Mouse (Mus musculus) kidney, embryonic 14.5 days (tissue): ENCODE data around the gene Cfap77. TPM values are rescaled to one million over a fixed set of nuclear protein-coding genes. Genes with fewer than 3 reads are reported as not detected.
A peak's percentile ranks its signal among the peaks of the same experiment; 100 is the strongest.
"Not testable (repeated sequence)": the region's sequence is repeated elsewhere in the genome, so short reads cannot be mapped to it uniquely, and the experiment has no call there.

Experiments used
- ATAC-seq: fragments of 200-750 bp; cut with Nextera tagmentation; 2 replicates; pipeline ENCODE4 v1.8.0; 2017; ENCODE audit warnings: moderate number of reproducible peaks, mild to moderate bottlenecking, moderate TSS enrichment, moderate library complexity; ENCODE audit not compliant: low FRiP score, low TSS enrichment
- H3K27ac ChIP-seq: fragments of 300-500 bp; sonication (generic); 2 replicates; pipeline ENCODE4 v1.5.1; 2014; ENCODE audit warnings: low read depth, mild to moderate bottlenecking, low read length, moderate library complexity, mixed read lengths
- H3K27me3 ChIP-seq: fragments of 300-500 bp; sonication (generic); 2 replicates; pipeline ENCODE4 v1.6.1; 2014; ENCODE audit warnings: mild to moderate bottlenecking, low read length; ENCODE audit not compliant: control insufficient read depth, insufficient read depth
- H3K36me3 ChIP-seq: fragments of 300-500 bp; sonication (generic); 2 replicates; pipeline ENCODE4 v1.6.1; 2014; ENCODE audit warnings: low read length, mixed read lengths; ENCODE audit not compliant: control insufficient read depth, insufficient read depth
- H3K4me1 ChIP-seq: fragments of 300-500 bp; sonication (generic); 2 replicates; pipeline ENCODE4 v1.6.1; 2014; ENCODE audit warnings: low read length, mixed read lengths; ENCODE audit not compliant: control insufficient read depth, insufficient read depth
- H3K4me2 ChIP-seq: fragments of 300-500 bp; sonication (generic); replicated peaks from 2 replicates; pipeline ENCODE4 v1.6.1; 2014; ENCODE audit warnings: low read depth, mild to moderate bottlenecking, low read length
- H3K4me3 ChIP-seq: fragments of 300-500 bp; sonication (generic); 2 replicates; pipeline ENCODE4 v1.5.1; 2014; ENCODE audit warnings: mild to moderate bottlenecking, low read length
- H3K9ac ChIP-seq: fragments of 300-500 bp; sonication (generic); 2 replicates; pipeline ENCODE4 v1.6.1; 2014; ENCODE audit warnings: low read depth, mild to moderate bottlenecking, low read length, moderate library complexity
- H3K9me3 ChIP-seq: fragments of 300-500 bp; sonication (generic); 2 replicates; pipeline ENCODE4 v1.6.1; 2016; ENCODE audit warnings: low read length; ENCODE audit not compliant: control insufficient read depth
- WGBS: fragments of 180-500 bp; shearing (Covaris S2); extraction: QIAGEN DNeasy Blood & Tissue Kit; methylation state at CpG from one replicate; pipeline ENCODE4 v1.1.7; 2014; 5-methylcytosine and 5-hydroxymethylcytosine counted together
- polyA plus RNA-seq: library from polyadenylated mRNA; unstranded; fragments of >200 nt; fragmentation: Nextera tagmentation; extraction: Ambion mirVana; gene quantifications from 2 replicates; pipeline ENCODE4 v1.2.1, GENCODE M21; 2014

Cfap77 gene
- 0.37 and 0.51 TPM in 2 replicates for polyA plus RNA-seq

DNA sequence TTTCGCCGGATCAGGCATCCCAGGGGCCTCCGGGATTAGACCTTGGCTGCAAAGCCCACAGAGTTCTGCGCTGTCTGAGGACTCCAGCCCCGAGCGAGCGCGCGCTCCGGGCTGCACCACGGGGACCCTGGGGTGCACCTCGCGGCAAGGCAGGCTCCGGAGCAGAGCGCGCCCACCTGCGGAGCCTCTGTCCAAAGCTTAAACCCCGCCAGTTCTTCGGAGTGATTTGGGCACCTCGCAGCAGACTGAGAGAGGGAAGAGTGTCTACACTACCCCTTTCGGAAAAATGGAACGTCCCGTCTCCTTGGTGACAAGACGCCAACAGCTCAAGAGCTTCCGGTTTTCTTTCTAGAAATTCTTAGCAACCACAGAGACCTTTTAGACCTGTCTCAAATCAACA lies at the start of gene Cfap77:
Gene Cfap77 (minus strand): TSS at position 76 of the 400 bp plus-strand sequence.
- Histone ChIP-seq H3K4me3 (peak within 1 kb of the TSS; percentile 45), H3K9me3 (no peaks in the 10 kb centered on the region), H3K36me3 (no peaks in the 10 kb centered on the region), H3K27me3 (peaks cover 9% of the 10 kb centered on the region), H3K9ac (peak within 1 kb of the TSS; percentile 58), H3K4me2 (peak within 1 kb of the TSS; percentile 86), H3K27ac (no peak within 1 kb of the TSS), H3K4me1 (peaks cover 9% of the 10 kb centered on the region)
- WGBS: 1% methylated on average over 25 of the region's 25 CpGs
- ATAC-seq: peak; percentile 56

DNA sequence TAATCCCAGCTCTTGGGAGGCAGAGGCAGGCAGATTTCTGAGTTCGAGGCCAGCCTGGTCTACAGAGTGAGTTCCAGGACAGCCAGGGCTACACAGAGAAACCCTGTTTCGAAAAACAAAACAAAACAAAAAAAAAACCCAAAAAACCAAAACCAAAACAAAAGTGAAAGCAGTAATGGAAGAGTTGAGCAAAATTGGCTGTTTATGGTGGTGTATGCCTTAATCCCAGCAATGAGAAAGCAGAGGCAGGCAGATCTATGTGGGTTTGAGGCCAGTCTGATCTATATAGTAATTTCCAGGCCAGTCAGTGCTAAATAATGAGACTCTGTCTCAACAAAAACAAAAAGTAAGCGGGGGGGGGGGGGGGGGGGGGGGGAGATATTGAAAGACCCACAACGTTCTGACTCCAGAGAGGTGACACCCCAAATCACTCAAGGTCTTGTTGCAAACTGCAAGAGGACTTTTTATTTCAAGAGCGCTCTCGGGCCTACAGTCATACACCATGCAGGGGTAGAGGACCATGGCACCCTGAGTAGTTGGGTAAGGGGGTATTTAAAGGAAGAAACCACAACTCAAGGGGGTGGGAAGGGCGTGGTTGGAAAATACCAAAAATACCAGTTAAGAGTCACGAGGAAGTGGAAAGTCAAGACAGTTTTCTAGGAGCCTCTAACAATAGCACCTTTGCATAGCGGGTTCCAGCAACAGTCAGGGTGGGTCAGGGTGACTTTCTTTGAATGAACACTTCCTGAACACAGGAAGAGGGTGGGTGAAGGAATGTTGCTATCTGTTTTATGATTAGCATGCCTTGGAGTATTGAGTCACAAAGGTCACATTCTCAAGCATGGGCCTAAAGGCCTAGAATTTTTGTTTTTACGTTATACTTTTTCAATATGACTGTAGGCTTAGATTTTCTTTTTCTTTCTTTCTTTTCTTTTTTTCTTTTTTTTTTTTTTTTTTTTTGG lies 47.8 kb upstream of the Cfap77 start:
- not testable (repeated sequence) for H3K27ac ChIP-seq, H3K9me3 ChIP-seq, ATAC-seq, H3K9ac ChIP-seq, H3K4me1 ChIP-seq, H3K4me2 ChIP-seq, H3K4me3 ChIP-seq, H3K27me3 ChIP-seq, H3K36me3 ChIP-seq
- WGBS: 82% methylated on average over 9 of the region's 10 CpGs

DNA sequence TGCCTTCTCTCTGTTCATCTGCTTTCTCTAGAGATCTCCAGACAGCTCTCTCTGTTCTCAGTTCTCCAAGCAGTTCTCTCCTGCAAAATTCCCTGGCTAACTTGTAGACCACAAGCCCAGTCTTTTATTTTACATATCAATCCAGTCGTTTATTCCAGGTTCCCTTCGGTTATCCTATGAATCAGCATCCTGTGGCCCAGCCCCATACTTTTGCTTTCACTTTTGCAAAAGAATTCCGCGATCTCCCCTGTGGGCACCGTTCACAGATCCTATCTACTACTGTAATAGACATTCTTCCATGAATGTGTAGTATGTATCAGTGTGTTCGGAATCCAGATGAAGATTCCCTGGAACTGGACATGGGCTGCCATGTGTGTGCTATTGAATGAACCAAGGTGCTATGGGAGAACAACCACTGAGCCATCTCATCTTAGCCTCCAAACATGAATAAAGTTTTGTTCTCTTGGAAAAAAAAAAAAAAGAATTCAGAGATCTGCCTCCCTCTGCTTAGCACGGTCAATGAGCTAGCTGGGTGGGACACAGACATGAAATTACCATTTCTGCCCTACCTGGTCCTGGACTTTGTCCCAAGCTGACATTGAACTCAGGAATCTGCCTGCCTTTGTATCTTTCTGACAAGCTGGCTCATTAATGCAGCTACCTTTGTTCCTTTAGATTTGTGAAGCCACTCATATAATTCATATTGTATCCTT lies 46.1 kb upstream of the Cfap77 start:
- Histone ChIP-seq H3K4me3 (no peak overlapping the region), H3K4me2 (no peak overlapping the region), H3K27ac (no peak overlapping the region), H3K9me3 (no peaks in the 10 kb centered on the region), H3K4me1 (no peaks in the 10 kb centered on the region), H3K27me3 (no peaks in the 10 kb centered on the region), H3K36me3 (no peaks in the 10 kb centered on the region), H3K9ac (no peak overlapping the region)
- 72% methylated on average over 7 of the region's 7 CpGs for WGBS
- ATAC-seq: no peak

DNA sequence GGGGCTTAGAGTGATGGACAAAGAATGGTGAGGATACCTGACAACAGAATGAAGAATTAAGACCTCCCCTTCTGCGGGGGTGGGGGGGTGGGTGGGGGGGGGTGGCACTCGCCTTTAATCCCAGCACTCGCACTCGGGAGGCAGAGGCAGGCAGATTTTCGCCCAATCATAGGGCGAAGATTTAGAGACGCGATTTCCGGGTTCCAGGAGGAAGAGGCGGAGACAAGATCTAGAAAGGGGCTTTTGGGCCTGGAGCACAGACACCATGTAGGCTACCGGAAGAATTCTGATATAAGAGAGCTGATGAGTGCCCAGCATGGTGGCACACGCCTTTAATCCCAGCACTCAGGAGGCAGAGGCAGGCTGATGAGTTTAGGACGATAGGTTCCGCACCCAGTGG lies 44.8 kb upstream of the Cfap77 start:
- WGBS: 91% methylated on average over 14 of the region's 14 CpGs
- no peak overlapping the region for H3K9ac ChIP-seq
- H3K27ac ChIP-seq: no peak overlapping the region
- H3K9me3 ChIP-seq: no peaks in the 10 kb centered on the region
- no peaks in the 10 kb centered on the region for H3K36me3 ChIP-seq
- no peaks in the 10 kb centered on the region for H3K4me1 ChIP-seq
- H3K27me3 ChIP-seq: no peaks in the 10 kb centered on the region
- ATAC-seq: no peak
- no peak overlapping the region for H3K4me3 ChIP-seq
- no peak overlapping the region for H3K4me2 ChIP-seq

DNA sequence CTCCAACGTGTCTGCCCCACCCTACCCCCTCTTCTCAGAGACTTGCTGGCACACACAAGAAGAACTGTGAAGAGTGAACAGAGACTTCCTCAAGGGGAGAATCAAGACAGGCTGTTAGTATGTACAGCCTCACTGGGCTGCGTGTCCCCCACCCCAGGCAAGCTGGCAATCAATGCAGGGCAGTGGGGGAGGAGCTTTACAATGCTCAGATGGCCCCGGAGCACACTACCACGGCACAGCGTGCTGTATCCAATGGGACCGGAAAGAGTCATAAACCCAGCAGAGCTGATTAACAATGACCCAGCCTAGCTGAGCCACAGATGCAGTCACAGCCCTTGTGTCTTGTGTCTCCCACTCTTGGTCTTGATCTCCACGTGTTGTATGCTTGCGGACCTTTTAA lies 43.9 kb upstream of the Cfap77 start:
- Histone ChIP-seq H3K27ac (no peak overlapping the region), H3K27me3 (no peaks in the 10 kb centered on the region), H3K4me1 (no peaks in the 10 kb centered on the region), H3K9me3 (no peaks in the 10 kb centered on the region), H3K4me2 (no peak overlapping the region), H3K9ac (no peak overlapping the region), H3K36me3 (no peaks in the 10 kb centered on the region), H3K4me3 (no peak overlapping the region)
- WGBS: 39% methylated on average over 8 of the region's 8 CpGs
- no peak for ATAC-seq

DNA sequence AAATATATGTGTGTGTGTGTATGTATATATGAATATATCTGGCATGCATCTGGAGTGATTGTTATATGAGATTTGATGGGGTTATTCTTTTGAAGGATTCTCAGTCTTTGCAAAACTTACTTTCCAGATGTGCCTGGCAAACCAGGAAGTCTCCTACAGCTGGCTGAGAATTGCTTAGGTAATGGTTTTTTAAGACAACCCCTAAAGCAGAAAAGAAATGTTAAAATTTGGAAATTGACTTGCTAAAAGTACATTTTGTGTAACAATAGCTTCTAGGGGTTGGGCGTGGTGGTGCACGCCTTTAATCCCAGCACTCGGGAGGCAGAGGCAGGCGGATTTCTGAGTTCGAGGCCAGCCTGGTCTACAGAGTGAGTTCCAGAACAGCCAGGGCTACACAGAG lies 43.1 kb upstream of the Cfap77 start:
- not testable (repeated sequence) for H3K27ac ChIP-seq, H3K9ac ChIP-seq, H3K36me3 ChIP-seq, H3K4me2 ChIP-seq, H3K4me1 ChIP-seq, ATAC-seq, H3K4me3 ChIP-seq, H3K27me3 ChIP-seq, H3K9me3 ChIP-seq
- WGBS: 100% methylated on average over 5 of the region's 5 CpGs

DNA sequence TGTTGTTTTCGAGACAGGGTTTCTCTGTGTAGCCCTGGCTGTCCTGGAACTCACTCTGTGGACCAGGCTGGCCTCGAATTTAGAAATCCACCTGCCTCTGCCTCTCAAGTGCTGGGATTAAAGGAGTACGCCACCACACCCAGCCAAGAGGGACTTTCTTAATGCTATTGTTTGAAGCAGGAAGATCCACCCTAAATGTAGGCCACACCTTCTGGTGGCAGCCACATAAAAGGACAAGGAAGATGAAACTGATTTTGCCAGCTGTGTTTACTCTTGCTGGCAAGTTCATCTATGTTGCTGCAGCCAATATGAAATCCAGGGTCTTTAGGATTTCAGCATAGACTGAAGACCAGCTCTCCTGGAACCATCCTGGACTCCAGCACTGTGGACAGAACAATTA lies 42.6 kb upstream of the Cfap77 start:
- Histone ChIP-seq H3K36me3 (no peaks in the 10 kb centered on the region), H3K9ac (no peak overlapping the region), H3K4me2 (no peak overlapping the region), H3K4me3 (no peak overlapping the region), H3K9me3 (no peaks in the 10 kb centered on the region), H3K27me3 (no peaks in the 10 kb centered on the region), H3K27ac (no peak overlapping the region), H3K4me1 (no peaks in the 10 kb centered on the region)
- no peak for ATAC-seq
- 89% methylated on average over 3 of the region's 3 CpGs for WGBS

DNA sequence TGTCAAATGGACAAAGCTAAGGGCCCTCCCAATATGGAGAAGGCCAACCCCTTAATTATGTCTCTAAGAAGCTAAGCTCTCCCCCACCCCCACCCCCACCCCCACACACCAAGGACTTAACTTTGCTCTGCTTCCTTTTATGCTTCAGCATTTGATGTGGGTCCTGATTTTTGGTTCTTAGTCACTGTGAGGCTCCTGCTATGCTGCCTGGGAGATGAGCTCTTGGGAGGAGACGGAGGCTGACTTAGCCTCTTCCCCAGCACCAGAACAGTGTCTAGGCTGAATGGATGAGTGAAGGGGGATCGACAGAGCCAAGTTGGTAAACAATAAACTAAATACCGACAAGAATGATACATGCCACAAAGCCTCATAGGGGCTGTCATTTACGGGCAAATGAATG lies 41.9 kb upstream of the Cfap77 start:
- Histone ChIP-seq H3K27me3 (no peaks in the 10 kb centered on the region), H3K4me2 (no peak overlapping the region), H3K4me1 (no peaks in the 10 kb centered on the region), H3K4me3 (no peak overlapping the region), H3K27ac (no peak overlapping the region), H3K36me3 (no peaks in the 10 kb centered on the region), H3K9me3 (no peaks in the 10 kb centered on the region), H3K9ac (no peak overlapping the region)
- no peak for ATAC-seq
- WGBS: 77% methylated on average over 4 of the region's 4 CpGs

DNA sequence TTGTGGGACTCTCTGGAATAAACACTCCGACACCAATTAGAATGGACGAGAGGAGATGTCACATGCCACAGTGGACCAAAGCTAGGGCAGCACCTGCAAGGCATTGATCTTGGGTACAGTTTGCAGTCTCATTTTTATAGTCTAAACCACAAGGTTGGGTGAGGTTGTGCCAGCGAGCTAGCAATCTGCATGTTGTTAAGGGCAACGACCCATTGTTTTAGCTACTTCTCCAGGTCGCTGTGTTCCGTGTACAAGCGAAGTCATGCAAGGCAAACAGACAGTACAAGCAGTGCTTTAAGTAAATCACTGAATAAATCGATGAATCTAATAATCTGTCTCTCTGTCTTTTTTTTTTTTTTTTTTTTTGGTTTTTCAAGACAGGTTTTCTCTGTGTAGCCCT lies 40.8 kb upstream of the Cfap77 start:
- Histone ChIP-seq H3K9ac (no peak overlapping the region), H3K9me3 (no peaks in the 10 kb centered on the region), H3K4me2 (no peak overlapping the region), H3K27ac (no peak overlapping the region), H3K4me3 (no peak overlapping the region), H3K4me1 (no peaks in the 10 kb centered on the region), H3K27me3 (no peaks in the 10 kb centered on the region), H3K36me3 (no peaks in the 10 kb centered on the region)
- 88% methylated on average over 8 of the region's 8 CpGs for WGBS
- no peak for ATAC-seq
